ENCODE assay signal across 14 mouse cellular contexts in genomic region chr16:37583306-37583705, GRCm38 (mm10). TPM values are rescaled to one million over a fixed set of nuclear protein-coding genes. Genes with fewer than 3 reads are reported as not detected.
A peak's percentile ranks its signal among the peaks of the same experiment; 100 is the strongest.
DNase-seq lines count a peak whose midpoint lies in the region; ATAC-seq lines count a peak whose summit lies in the region.
"Had no signal": no experiment of that assay in that cellular context is flagged by ENCODE, and none has a peak within 500 bp of the region (broad histone marks: within the 10 kb centered on the region; RNA-seq: fewer than 3 reads in every experiment).

No protein-coding gene starts in this region.

- 87% methylated on average over 3 of the region's 3 CpGs for WGBS in kidney, embryonic 14.5 days
- WGBS in embryonic facial prominence, embryonic 14.5 days, result 88% methylated on average over 3 of the region's 3 CpGs
- WGBS in hindbrain, embryonic 13.5 days, result 73% methylated on average over 3 of the region's 3 CpGs
- WGBS in midbrain, embryonic 12.5 days, result 57% methylated on average over 3 of the region's 3 CpGs

- H3K27ac ChIP-seq in kidney, embryonic 14.5 days (ENCODE audit: low read depth, low read length), result no peak overlapping the region
- H3K27ac ChIP-seq in embryonic facial prominence, embryonic 14.5 days (replicated peaks; ENCODE audit: low read depth, low read length), result no peak overlapping the region
- peak overlapping the region; percentile 95 for H3K27ac ChIP-seq in hindbrain, embryonic 13.5 days
- peak overlapping the region; percentile 96 for H3K27ac ChIP-seq in midbrain, embryonic 12.5 days (replicated peaks)
- H3K27ac ChIP-seq: heart, embryonic 13.5 days had no signal

- H3K36me3 ChIP-seq in kidney, embryonic 14.5 days (ENCODE audit: control insufficient read depth, insufficient read depth, low read length), result no peaks in the 10 kb centered on the region
- no peaks in the 10 kb centered on the region for H3K36me3 ChIP-seq in embryonic facial prominence, embryonic 14.5 days (ENCODE audit: control insufficient read depth, insufficient read depth, low read length)
- H3K36me3 ChIP-seq in hindbrain, embryonic 13.5 days, result no peaks in the 10 kb centered on the region
- no peaks in the 10 kb centered on the region for H3K36me3 ChIP-seq in midbrain, embryonic 12.5 days
- H3K36me3 ChIP-seq: embryonic facial prominence, embryonic 12.5 days; G1E; heart, embryonic 13.5 days had no signal

- H3K4me2 ChIP-seq in kidney, embryonic 14.5 days (replicated peaks; ENCODE audit: low read depth, low read length), result no peak overlapping the region
- H3K4me2 ChIP-seq in embryonic facial prominence, embryonic 14.5 days (ENCODE audit: low read depth, low read length), result 0 out of 2 replicates have a peak overlapping the region, but pooled peaks have one; percentile 58
- no peak overlapping the region for H3K4me2 ChIP-seq in hindbrain, embryonic 13.5 days
- H3K4me2 ChIP-seq in midbrain, embryonic 12.5 days (replicated peaks), result 0 out of 2 replicates have a peak overlapping the region, but pooled peaks have one; percentile 36

- H3K9ac ChIP-seq in kidney, embryonic 14.5 days (ENCODE audit: low read depth, low read length), result no peak overlapping the region
- no peak overlapping the region for H3K9ac ChIP-seq in embryonic facial prominence, embryonic 14.5 days (ENCODE audit: low read depth, low read length)
- no peak overlapping the region for H3K9ac ChIP-seq in hindbrain, embryonic 13.5 days
- no peak overlapping the region for H3K9ac ChIP-seq in midbrain, embryonic 12.5 days (replicated peaks)
- H3K9ac ChIP-seq: embryonic facial prominence, embryonic 12.5 days had no signal

- no peaks in the 10 kb centered on the region for H3K9me3 ChIP-seq in kidney, embryonic 14.5 days (ENCODE audit: control insufficient read depth, low read length)
- no peaks in the 10 kb centered on the region for H3K9me3 ChIP-seq in embryonic facial prominence, embryonic 14.5 days (ENCODE audit: control insufficient read depth, low read length)
- H3K9me3 ChIP-seq in hindbrain, embryonic 13.5 days, result no peaks in the 10 kb centered on the region
- no peaks in the 10 kb centered on the region for H3K9me3 ChIP-seq in midbrain, embryonic 12.5 days
- H3K9me3 ChIP-seq: embryonic facial prominence, embryonic 12.5 days; G1E; heart, embryonic 13.5 days had no signal

- ATAC-seq in kidney, embryonic 14.5 days (ENCODE audit: low FRiP score, low TSS enrichment), result no peak
- no peak for ATAC-seq in embryonic facial prominence, embryonic 14.5 days (ENCODE audit: low read depth)
- no peak for ATAC-seq in hindbrain, embryonic 13.5 days (ENCODE audit: low FRiP score)
- no peak for ATAC-seq in midbrain, embryonic 12.5 days (ENCODE audit: low FRiP score, low read depth)
- ATAC-seq in monocyte, adult 5-6 weeks (replicated peaks; ENCODE audit: insufficient number of reproducible peaks, low FRiP score, low TSS enrichment, poor library complexity, severe bottlenecking), result no peak

- no peak overlapping the region for H3K4me3 ChIP-seq in kidney, embryonic 14.5 days (ENCODE audit: low read length)
- no peak overlapping the region for H3K4me3 ChIP-seq in embryonic facial prominence, embryonic 14.5 days (ENCODE audit: low read depth, low read length)
- no peak overlapping the region for H3K4me3 ChIP-seq in hindbrain, embryonic 13.5 days
- no peak overlapping the region for H3K4me3 ChIP-seq in midbrain, embryonic 12.5 days

- H3K4me1 ChIP-seq in kidney, embryonic 14.5 days (ENCODE audit: control insufficient read depth, insufficient read depth, low read length), result 0 out of 2 replicates have a peak, but pooled peaks cover 5% of the 10 kb centered on the region
- peaks cover 8% of the 10 kb centered on the region; the same call in 1 of the 2 replicates for H3K4me1 ChIP-seq in embryonic facial prominence, embryonic 14.5 days (ENCODE audit: control insufficient read depth, insufficient read depth, low read length)
- peaks cover 30% of the 10 kb centered on the region for H3K4me1 ChIP-seq in hindbrain, embryonic 13.5 days (replicated peaks)
- peaks cover 36% of the 10 kb centered on the region for H3K4me1 ChIP-seq in midbrain, embryonic 12.5 days

- no peaks in the 10 kb centered on the region for H3K27me3 ChIP-seq in kidney, embryonic 14.5 days (ENCODE audit: control insufficient read depth, insufficient read depth, low read length)
- no peaks in the 10 kb centered on the region for H3K27me3 ChIP-seq in embryonic facial prominence, embryonic 14.5 days (replicated peaks; ENCODE audit: control insufficient read depth, insufficient read depth, low read length)
- H3K27me3 ChIP-seq in hindbrain, embryonic 13.5 days, result no peaks in the 10 kb centered on the region
- no peaks in the 10 kb centered on the region for H3K27me3 ChIP-seq in midbrain, embryonic 12.5 days
- H3K27me3 ChIP-seq: embryonic facial prominence, embryonic 12.5 days; heart, embryonic 13.5 days had no signal

- DNase-seq in kidney, adult 11 months, result peak; percentile 81
- no peak for DNase-seq in embryonic facial prominence, embryonic 14.5 days (ENCODE audit: low spot score)
- DNase-seq in spleen, postnatal 4 days (ENCODE audit: low spot score in 2 of 2), result no peak
- DNase-seq in heart, postnatal 36 days, result no peak
- DNase-seq: B cell, adult 2 months; lung, postnatal 4 days; right cerebral cortex, adult 18-20 months had no signal

- intact Hi-C loops in heart, postnatal 36 days (cut with DNase I), result no loop called here

RNA-seq across cellular contexts. Expression of gene Hgd, which starts 3.4 kb away (rescaled TPM):
- polyA plus RNA-seq in kidney, embryonic 14.5 days (2014; fragmentation: Nextera tagmentation; extraction: Ambion mirVana), result 0.26 and 0.53 TPM in 2 replicates
- not detected in 2 replicates for polyA plus RNA-seq in embryonic facial prominence, embryonic 14.5 days (2014; fragmentation: Nextera tagmentation; extraction: Ambion mirVana)
- 0.22 TPM in 1 of 2 replicates, not detected in the other for polyA plus RNA-seq in hindbrain, embryonic 13.5 days (2015; fragmentation: Nextera tagmentation; extraction: Ambion mirVana)
- 0.21 TPM in 1 of 2 replicates, not detected in the other for polyA plus RNA-seq in midbrain, embryonic 12.5 days (2016; fragmentation: Nextera tagmentation; extraction: Ambion mirVana)
- total RNA-seq in monocyte, adult 5-6 weeks (2017), result not detected in 3 replicates
- under 1 TPM in 1 of 2 experiments, not detected in 1; 0.27 TPM for total RNA-seq in heart, postnatal 36 days (2021)
- total RNA-seq: G1E had no signal
- polyA plus RNA-seq: G1E had no signal

RNA-seq across cellular contexts. Expression of gene Rabl3, which starts 43.6 kb away (rescaled TPM):
- polyA plus RNA-seq in kidney, embryonic 14.5 days (2014; fragmentation: Nextera tagmentation; extraction: Ambion mirVana), result 21.4 and 28.6 TPM in 2 replicates
- polyA plus RNA-seq in embryonic facial prominence, embryonic 14.5 days (2014; fragmentation: Nextera tagmentation; extraction: Ambion mirVana), result 21.0 and 26.6 TPM in 2 replicates
- polyA plus RNA-seq in hindbrain, embryonic 13.5 days (2015; fragmentation: Nextera tagmentation; extraction: Ambion mirVana), result 20.5 and 22.9 TPM in 2 replicates
- 35.5 and 36.2 TPM in 2 replicates for polyA plus RNA-seq in midbrain, embryonic 12.5 days (2016; fragmentation: Nextera tagmentation; extraction: Ambion mirVana)
- total RNA-seq in monocyte, adult 5-6 weeks (2017), result 5.7 to 12.0 TPM (median 7.3 TPM) in 3 replicates
- 1 to 10 TPM; 5.0 to 8.2 TPM for total RNA-seq in heart, postnatal 36 days (2021)

RNA-seq across cellular contexts. Expression of gene Gtf2e1, which starts 43.7 kb away (rescaled TPM):
- polyA plus RNA-seq in kidney, embryonic 14.5 days (2014; fragmentation: Nextera tagmentation; extraction: Ambion mirVana), result 16.6 and 33.9 TPM in 2 replicates
- 29.0 and 32.5 TPM in 2 replicates for polyA plus RNA-seq in embryonic facial prominence, embryonic 14.5 days (2014; fragmentation: Nextera tagmentation; extraction: Ambion mirVana)
- polyA plus RNA-seq in hindbrain, embryonic 13.5 days (2015; fragmentation: Nextera tagmentation; extraction: Ambion mirVana), result 33.6 and 33.7 TPM in 2 replicates
- 46.7 and 53.7 TPM in 2 replicates for polyA plus RNA-seq in midbrain, embryonic 12.5 days (2016; fragmentation: Nextera tagmentation; extraction: Ambion mirVana)
- total RNA-seq in monocyte, adult 5-6 weeks (2017), result 16.3 to 20.1 TPM (median 18.8 TPM) in 3 replicates
- total RNA-seq in heart, postnatal 36 days (2021), result 1 to 10 TPM; 5.5 to 6.9 TPM

Comparison
In these comparisons a context has a peak if more than half of its experiments do, and no peak if none do; other contexts are left out.
1. H3K27ac ChIP-seq: peak in hindbrain, embryonic 13.5 days (single experiment) and midbrain, embryonic 12.5 days (single experiment); none in kidney, embryonic 14.5 days (single experiment) and embryonic facial prominence, embryonic 14.5 days (single experiment).
2. H3K4me2 ChIP-seq: peak in embryonic facial prominence, embryonic 14.5 days (single experiment) and midbrain, embryonic 12.5 days (single experiment); none in kidney, embryonic 14.5 days (single experiment) and hindbrain, embryonic 13.5 days (single experiment).